ENCODE assay signal across 8 mouse cellular contexts in the genomic region with DNA sequence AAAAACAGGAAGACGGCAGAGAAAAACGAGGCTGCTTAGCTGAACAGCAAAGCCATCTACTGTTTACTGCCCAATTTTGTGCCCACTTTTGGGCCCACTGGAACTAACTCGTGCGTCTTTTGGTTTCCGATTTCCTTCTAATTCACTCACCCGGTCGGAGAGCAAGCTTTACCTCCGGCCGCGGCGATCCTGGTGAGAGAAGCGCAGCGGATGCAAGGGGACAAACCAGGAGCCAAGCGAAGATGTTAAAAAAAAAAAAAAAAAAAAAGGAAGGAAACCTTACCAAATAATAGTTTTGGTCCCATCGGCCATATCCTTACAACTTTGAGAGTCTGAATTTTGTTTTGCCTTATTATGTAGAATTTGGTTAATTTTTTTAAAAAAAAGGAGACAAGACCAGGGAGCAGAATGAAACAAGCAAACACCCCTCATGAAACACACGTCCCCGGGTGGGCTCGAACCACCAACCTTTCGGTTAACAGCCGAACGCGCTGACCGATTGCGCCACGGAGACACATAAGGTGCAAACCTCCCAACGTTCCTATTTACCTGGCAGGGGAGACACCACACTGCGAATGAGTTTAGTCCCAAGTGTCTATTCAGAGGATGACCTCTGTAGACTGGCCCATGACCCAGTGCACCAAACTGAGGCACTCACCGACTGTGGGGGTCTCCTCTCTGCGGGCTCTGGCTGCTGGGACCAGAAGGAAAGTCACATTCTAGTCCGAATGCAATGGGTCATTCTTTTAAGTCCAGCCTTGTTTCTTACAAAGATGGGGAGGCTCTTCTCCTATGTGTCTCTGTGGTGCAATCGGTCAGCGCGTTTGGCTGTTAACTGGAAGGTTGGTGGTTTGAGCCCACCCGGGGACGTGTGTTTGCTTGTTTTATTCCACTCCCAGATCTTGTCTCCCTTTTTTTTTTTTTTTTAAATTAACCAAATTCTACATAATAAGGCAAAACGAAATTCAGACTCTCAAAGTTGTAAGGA. TPM values are rescaled to one million over a fixed set of nuclear protein-coding genes. Genes with fewer than 3 reads are reported as not detected.
DNase-seq lines count a peak whose midpoint lies in the region; ATAC-seq and TF ChIP-seq lines count a peak whose summit lies in the region.

No protein-coding gene starts in this region.

- no peaks in the 10 kb centered on the region for H3K79me2 ChIP-seq in C2C12 (ENCODE audit: control insufficient read depth, insufficient read depth)

- DNase-seq in embryo, embryonic 10 days (ENCODE audit: low spot score) = peak; percentile 77
- DNase-seq in embryo, embryonic 11 days = no peak
- DNase-seq in liver, embryonic 14.5 days (ENCODE audit: low read depth in 3 of 3, low spot score in 3 of 3) = no peak
- DNase-seq in layer of hippocampus, postnatal 36 days = no peak
- DNase-seq in spleen, adult 12 weeks (ENCODE audit: low spot score) = no peak
- DNase-seq in adipocyte (ENCODE audit: low spot score) = no peak

- WGBS in forebrain, embryonic 15.5 days = 4% methylated on average over 36 of the region's 36 CpGs
- WGBS in liver, embryonic 14.5 days (ENCODE audit: insufficient replicate concordance) = 3% methylated on average over 36 of the region's 36 CpGs

- no peaks in the 10 kb centered on the region for H3K36me3 ChIP-seq in C2C12 (ENCODE audit: control insufficient read depth, insufficient read depth)
- no peaks in the 10 kb centered on the region for H3K36me3 ChIP-seq in forebrain, embryonic 15.5 days
- no peaks in the 10 kb centered on the region for H3K36me3 ChIP-seq in liver, embryonic 14.5 days (replicated peaks; ENCODE audit: control insufficient read depth, insufficient read depth, low read depth)

- no peaks in the 10 kb centered on the region for H3K27me3 ChIP-seq in C2C12 (ENCODE audit: control insufficient read depth, insufficient read depth, insufficient read length)
- H3K27me3 ChIP-seq in forebrain, embryonic 15.5 days = peaks cover 96% of the 10 kb centered on the region
- H3K27me3 ChIP-seq in liver, embryonic 14.5 days (ENCODE audit: control insufficient read depth, insufficient read depth, low read length) = peaks cover 81% of the 10 kb centered on the region

- ATAC-seq in forebrain, embryonic 15.5 days (replicated peaks) = no peak
- ATAC-seq in liver, embryonic 14.5 days (ENCODE audit: insufficient read depth) = no peak; the same call in 1 of the 2 replicates

- TF ChIP-seq CTCF in C2C12 (IDR thresholded peaks at IDR 0.05; ENCODE audit: control insufficient read depth, insufficient read depth, insufficient read length) = no peak
- TF ChIP-seq CTCF in liver, embryonic 14.5 days (IDR thresholded peaks at IDR 0.05; ENCODE audit: low read depth) = no peak

- H3K4me1 ChIP-seq in forebrain, embryonic 15.5 days = no peaks in the 10 kb centered on the region
- H3K4me1 ChIP-seq in liver, embryonic 14.5 days (replicated peaks; ENCODE audit: control insufficient read depth in 2 of 2, insufficient read depth in 2 of 2, low read length in 1 of 2) = peaks cover 0 to 17% of the 10 kb centered on the region in 2 experiments; a peak in 3 of 4 replicates

- peak overlapping the region; percentile 52 for H3ac ChIP-seq in C2C12 (ENCODE audit: control insufficient read depth, insufficient read length, low read depth)

- TF ChIP-seq EP300 in liver, embryonic 14.5 days (IDR thresholded peaks at IDR 0.05; ENCODE audit: low read depth) = no peak

- no peak overlapping the region for H3K27ac ChIP-seq in forebrain, embryonic 15.5 days (replicated peaks)
- H3K27ac ChIP-seq in liver, embryonic 14.5 days = no peak overlapping the region

- no peaks in the 10 kb centered on the region for H3K9me3 ChIP-seq in forebrain, embryonic 15.5 days
- no peaks in the 10 kb centered on the region for H3K9me3 ChIP-seq in liver, embryonic 14.5 days (ENCODE audit: control insufficient read depth, low read length)

- H3K79me3 ChIP-seq in C2C12 (ENCODE audit: low read depth) = no peaks in the 10 kb centered on the region

- 0 out of 2 replicates have a peak overlapping the region, but pooled peaks have one; percentile 7 for H3K4me2 ChIP-seq in forebrain, embryonic 15.5 days (replicated peaks)
- H3K4me2 ChIP-seq in liver, embryonic 14.5 days (ENCODE audit: low read depth) = peak overlapping the region; percentile 75

- H3K9ac ChIP-seq in forebrain, embryonic 15.5 days (replicated peaks) = no peak overlapping the region
- no peak overlapping the region; the same call in 1 of the 2 replicates for H3K9ac ChIP-seq in liver, embryonic 14.5 days (replicated peaks)

- H3K4me3 ChIP-seq in C2C12 (ENCODE audit: insufficient read depth, poor library complexity, severe bottlenecking) = no peak overlapping the region
- H3K4me3 ChIP-seq in forebrain, embryonic 15.5 days = no peak overlapping the region
- peak overlapping the region; percentile 47 to 50 for H3K4me3 ChIP-seq in liver, embryonic 14.5 days (ENCODE audit: insufficient read depth in 1 of 2, low read depth in 2 of 2, low read length in 2 of 2)

TF ChIP-seq in C2C12, 6 proteins besides CTCF, POLR2A, EP300 and RAD21:
- TF ChIP-seq MAX (IDR thresholded peaks at IDR 0.05) = no peak
- TF ChIP-seq USF1 (IDR thresholded peaks at IDR 0.05; ENCODE audit: low read depth) = no peak
- no peak for TF ChIP-seq CEBPB (IDR thresholded peaks at IDR 0.05; ENCODE audit: low read depth)
- TF ChIP-seq MYOD1 (IDR thresholded peaks at IDR 0.05; ENCODE audit: control insufficient read depth, insufficient read length, low read depth) = no peak
- TF ChIP-seq MYOG (IDR thresholded peaks at IDR 0.05; ENCODE audit: control insufficient read depth, extremely low read depth, insufficient read length) = no peak
- no peak for TF ChIP-seq FOSL1 (IDR thresholded peaks at IDR 0.05; ENCODE audit: insufficient read depth, low read length, poor library complexity, severe bottlenecking)

RNA-seq across cellular contexts. Expression of gene Fcgr1, which starts 40.7 kb away (rescaled TPM):
- polyA plus RNA-seq in C2C12 (2012; fragmentation: generic; extraction: Trizol) = 0.02 TPM
- polyA plus RNA-seq in forebrain, embryonic 15.5 days (2015; fragmentation: Nextera tagmentation; extraction: Ambion mirVana) = 0.97 and 1.4 TPM in 2 replicates
- 2.8 and 3.3 TPM in 2 replicates for polyA plus RNA-seq in liver, embryonic 14.5 days (2012; rRNA removed)
- 4.8 and 5.6 TPM in 2 replicates for polyA plus RNA-seq in liver, embryonic 14.5 days (2014; fragmentation: Nextera tagmentation; extraction: Ambion mirVana)
- total RNA-seq in layer of hippocampus, postnatal 36 days (2021) = 1 to 10 TPM; 2.4 to 2.5 TPM

Comparison
In these comparisons a context has a peak if more than half of its experiments do, and no peak if none do; other contexts are left out.
1. H3K4me3 ChIP-seq: peak in liver, embryonic 14.5 days (2 of 2); none in C2C12 (single experiment) and forebrain, embryonic 15.5 days (single experiment).